Mouse (Mus musculus) liver, postnatal 0 days (tissue): ENCODE results near the gene Tlnrd1. TPM values are rescaled to one million over a fixed set of nuclear protein-coding genes. Genes with fewer than 3 reads are reported as not detected.

Source experiments
- ATAC-seq: fragments of 200-750 bp; cut with Nextera tagmentation; 2 replicates; pipeline ENCODE4 v1.8.0; 2017; ENCODE audit warnings: mild to moderate bottlenecking, moderate library complexity
- DNase-seq: peaks from one replicate; pipeline ENCODE4 v3.0.0-alpha.2; 2016
- H3K27ac ChIP-seq: fragments of 300-500 bp; sonication (generic); 2 replicates; pipeline ENCODE4 v1.5.1; 2014; ENCODE audit warnings: antibody characterized with exemption, moderate library complexity, mild to moderate bottlenecking, low read depth
- H3K27me3 ChIP-seq: fragments of 300-500 bp; sonication (generic); 2 replicates; pipeline ENCODE4 v1.6.1; 2014; ENCODE audit warnings: low read length, control low read depth, mixed read lengths; ENCODE audit not compliant: insufficient read depth
- H3K36me3 ChIP-seq: fragments of 300-500 bp; sonication (generic); replicated peaks from 2 replicates; pipeline ENCODE4 v1.6.1; 2014; ENCODE audit warnings: mild to moderate bottlenecking, control low read depth, low read length, moderate library complexity, mixed read lengths; ENCODE audit not compliant: insufficient read depth
- H3K4me1 ChIP-seq: fragments of 300-500 bp; sonication (generic); 2 replicates; pipeline ENCODE4 v1.6.1; 2014; ENCODE audit warnings: antibody characterized with exemption, mild to moderate bottlenecking, control low read depth; ENCODE audit not compliant: insufficient read depth
- H3K4me2 ChIP-seq: fragments of 300-500 bp; sonication (generic); 2 replicates; pipeline ENCODE4 v1.6.1; 2014; ENCODE audit warnings: low read depth, mild to moderate bottlenecking, low read length, moderate library complexity, mixed read lengths
- H3K4me3 ChIP-seq: fragments of 300-500 bp; sonication (generic); 2 replicates; pipeline ENCODE4 v1.5.1; 2014; ENCODE audit warnings: low read depth, low read length
- H3K9ac ChIP-seq: fragments of 300-500 bp; sonication (generic); replicated peaks from 2 replicates; pipeline ENCODE4 v1.6.1; 2014; ENCODE audit warnings: mild to moderate bottlenecking, moderate library complexity
- H3K9me3 ChIP-seq: fragments of 300-500 bp; sonication (generic); 2 replicates; pipeline ENCODE4 v1.6.1; 2016; ENCODE audit warnings: mild to moderate bottlenecking, control low read depth, low read length, mixed read lengths
- CTCF ChIP-seq: sonication (generic); IDR thresholded peaks from 2 replicates; pipeline ENCODE4 v1.5.1; 2016; ENCODE audit warnings: antibody characterized with exemption, low read depth
- EP300 ChIP-seq: IDR thresholded peaks from 2 replicates; pipeline ENCODE4 v1.6.1; 2016; ENCODE audit warnings: antibody characterized with exemption, low read depth, mild to moderate bottlenecking
- WGBS: fragments of 180-500 bp; shearing (Covaris S2); extraction: QIAGEN DNeasy Blood & Tissue Kit; methylation state at CpG from one replicate; pipeline ENCODE4 v1.1.7; 2014; ENCODE audit not compliant: insufficient replicate concordance; 5-methylcytosine and 5-hydroxymethylcytosine counted together
- polyA plus RNA-seq: library from polyadenylated mRNA; unstranded; fragments of >200 nt; fragmentation: Nextera tagmentation; extraction: Ambion mirVana; gene quantifications from 2 replicates; pipeline ENCODE4 v1.2.1, GENCODE M21; 2015

Tlnrd1 gene
- 6.0 and 7.7 TPM in 2 replicates for polyA plus RNA-seq

DNA sequence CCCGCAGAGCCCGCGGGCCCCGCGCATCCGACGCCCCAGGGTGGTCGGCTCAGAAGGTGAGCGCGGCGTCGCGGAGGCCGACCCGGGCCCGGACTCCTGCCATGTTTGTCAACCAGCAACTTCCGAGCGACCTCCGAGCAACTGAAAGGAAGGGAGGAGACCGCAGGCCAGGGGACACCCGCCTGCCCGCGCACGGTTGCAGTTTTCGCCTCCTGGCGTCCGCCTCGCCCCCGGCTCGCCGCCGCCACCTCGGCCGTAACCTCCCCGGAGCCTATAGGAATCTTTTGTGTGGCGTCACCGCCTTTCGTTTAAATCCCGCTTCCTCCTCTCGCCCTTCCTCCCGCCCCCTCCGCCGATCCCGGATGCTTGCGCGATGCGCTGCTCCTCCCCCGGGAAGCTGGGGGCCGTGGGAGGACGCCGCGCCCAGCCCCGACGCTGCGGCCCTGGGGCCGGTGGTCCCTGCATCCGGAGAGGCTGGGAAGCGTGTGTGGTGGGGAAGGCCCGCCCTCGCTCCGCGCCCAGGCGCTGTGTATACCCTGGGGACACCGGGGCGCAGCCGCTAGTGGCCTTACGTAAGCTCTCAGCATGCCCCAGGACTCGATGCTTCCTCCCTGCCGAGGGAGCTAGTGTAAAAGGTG, at the start of gene Tlnrd1, which contains the start of gene Mesd:
Tlnrd1 (minus strand) TSS at position 285 of the 638 bp plus-strand sequence.
Mesd (plus strand) TSS at position 446 of the 638 bp plus-strand sequence.
- peak within 1 kb of the TSS; percentile 96 for H3K27ac ChIP-seq
- H3K4me2 ChIP-seq, result peak within 1 kb of the TSS; percentile 97
- peaks cover 12% of the 10 kb centered on the region for H3K36me3 ChIP-seq
- TF ChIP-seq CTCF (no peak; the same call in 1 of the 2 replicates), EP300 (no peak)
- no peaks in the 10 kb centered on the region for H3K27me3 ChIP-seq
- H3K9ac ChIP-seq, result peak within 1 kb of the TSS; percentile 96
- peak; percentile 70 for ATAC-seq
- peaks cover 47% of the 10 kb centered on the region for H3K4me1 ChIP-seq
- H3K4me3 ChIP-seq, result peak within 1 kb of the TSS; percentile 92
- DNase-seq, result peak; percentile 91
- 3% methylated on average over 58 of the region's 69 CpGs for WGBS
- no peaks in the 10 kb centered on the region for H3K9me3 ChIP-seq

DNA sequence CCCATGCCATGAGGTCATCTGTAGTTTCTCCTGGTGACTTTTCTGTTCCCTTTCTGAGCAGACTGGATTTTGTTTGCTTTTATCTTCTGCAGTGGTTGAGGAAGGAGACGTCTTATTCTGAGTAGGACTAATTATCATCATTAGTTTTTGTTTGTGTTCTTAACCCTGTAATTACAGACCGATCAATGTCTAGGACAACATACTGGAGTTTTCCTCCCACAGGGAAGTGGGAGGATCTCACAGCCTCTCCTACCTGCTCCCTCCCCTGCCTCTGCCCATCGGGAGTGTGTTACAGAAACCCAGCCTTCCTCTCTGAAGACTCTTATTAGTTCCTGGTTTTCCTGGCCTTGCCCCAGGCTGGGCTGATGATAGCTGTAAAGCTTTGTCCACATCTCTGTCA, 37.5 kb upstream of the Tlnrd1 start:
- H3K4me3 ChIP-seq, result no peak overlapping the region
- DNase-seq (no peak), ATAC-seq (no peak)
- 63% methylated on average over 3 of the region's 3 CpGs for WGBS
- no peaks in the 10 kb centered on the region for H3K9me3 ChIP-seq
- no peaks in the 10 kb centered on the region for H3K4me1 ChIP-seq
- no peak overlapping the region for H3K9ac ChIP-seq
- H3K4me2 ChIP-seq, result no peak overlapping the region
- H3K36me3 ChIP-seq, result no peaks in the 10 kb centered on the region
- no peak overlapping the region for H3K27ac ChIP-seq
- no peak for TF ChIP-seq EP300
- TF ChIP-seq CTCF, result no peak
- H3K27me3 ChIP-seq, result no peaks in the 10 kb centered on the region

DNA sequence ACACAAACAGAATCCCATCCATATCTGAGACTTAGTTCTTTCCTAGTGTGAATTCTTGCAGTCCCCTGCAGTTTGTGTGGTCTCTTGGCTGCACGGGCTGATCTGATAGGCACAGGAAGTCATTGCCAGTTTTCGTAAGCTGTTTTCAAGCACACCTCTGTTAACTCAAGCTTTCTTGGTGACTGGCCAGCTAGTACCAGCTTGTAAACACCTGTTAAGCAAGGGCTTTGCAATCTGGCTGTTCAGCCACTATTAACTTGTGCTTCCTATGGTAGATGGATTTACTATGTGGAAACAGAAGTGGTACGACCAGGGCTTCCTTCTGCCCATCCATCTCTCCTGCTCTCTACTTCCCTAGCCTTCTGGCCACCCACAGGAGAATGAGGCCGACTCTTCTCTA, 36.1 kb upstream of the Tlnrd1 start:
- DNase-seq, result no peak
- TF ChIP-seq CTCF, result no peak
- no peak for TF ChIP-seq EP300
- Histone ChIP-seq H3K9me3 (no peaks in the 10 kb centered on the region), H3K9ac (no peak overlapping the region), H3K27ac (no peak overlapping the region), H3K36me3 (no peaks in the 10 kb centered on the region), H3K4me3 (no peak overlapping the region), H3K4me1 (no peaks in the 10 kb centered on the region), H3K4me2 (no peak overlapping the region), H3K27me3 (no peaks in the 10 kb centered on the region)
- no peak for ATAC-seq
- WGBS, result 59% methylated on average over 4 of the region's 4 CpGs

DNA sequence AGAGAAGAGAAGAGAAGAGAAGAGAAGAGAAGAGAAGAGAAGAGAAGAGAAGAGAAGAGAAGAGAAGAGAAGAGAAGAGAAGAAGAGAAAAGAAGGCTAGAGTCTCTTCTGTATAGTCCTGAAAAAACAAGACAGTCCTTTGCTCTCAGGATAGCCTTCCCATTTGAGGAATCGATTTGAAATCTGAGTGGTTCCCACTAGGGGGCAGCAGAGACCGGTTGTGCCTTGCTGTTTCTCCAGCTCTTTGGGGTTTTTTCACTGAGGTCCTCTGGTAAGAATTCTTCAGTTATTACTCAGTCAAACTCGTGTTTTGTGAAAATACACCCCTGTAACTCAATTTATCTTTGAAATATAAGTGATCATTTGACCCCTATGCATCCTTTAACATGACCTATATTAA, 30.5 kb upstream of the Tlnrd1 start:
- H3K4me1 ChIP-seq, result no peaks in the 10 kb centered on the region
- 0% methylated on average over 3 of the region's 3 CpGs for WGBS
- ATAC-seq (no peak), DNase-seq (peak; percentile 87)
- no peaks in the 10 kb centered on the region for H3K36me3 ChIP-seq
- no peaks in the 10 kb centered on the region for H3K27me3 ChIP-seq
- H3K27ac ChIP-seq, result no peak overlapping the region
- no peak overlapping the region for H3K4me3 ChIP-seq
- no peaks in the 10 kb centered on the region for H3K9me3 ChIP-seq
- TF ChIP-seq CTCF (peak; percentile 94), EP300 (no peak)
- H3K4me2 ChIP-seq, result no peak overlapping the region
- no peak overlapping the region for H3K9ac ChIP-seq

DNA sequence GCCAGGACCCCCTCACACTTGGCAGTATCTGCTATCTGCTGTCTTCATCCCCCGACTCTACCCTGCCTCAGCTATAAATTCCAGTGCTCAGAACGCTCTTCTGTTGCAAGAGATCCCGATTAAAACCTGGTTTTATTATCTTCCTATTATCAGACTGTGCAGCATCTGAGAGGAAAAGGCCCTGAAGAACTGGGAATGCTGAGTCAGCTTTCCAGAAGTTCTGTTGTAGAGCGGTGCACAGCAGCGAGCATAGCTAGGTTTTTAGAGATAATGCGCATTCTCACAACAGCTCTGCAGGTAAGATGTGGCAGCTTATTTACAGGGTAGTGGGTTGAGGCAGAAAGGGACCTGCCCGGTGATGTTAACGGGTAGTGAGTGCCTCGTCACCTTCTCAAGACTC, 29.9 kb upstream of the Tlnrd1 start:
- Histone ChIP-seq H3K9ac (no peak overlapping the region), H3K9me3 (no peaks in the 10 kb centered on the region), H3K27ac (no peak overlapping the region), H3K4me3 (no peak overlapping the region), H3K4me2 (no peak overlapping the region), H3K27me3 (no peaks in the 10 kb centered on the region), H3K4me1 (no peaks in the 10 kb centered on the region), H3K36me3 (no peaks in the 10 kb centered on the region)
- DNase-seq, result no peak
- no peak for ATAC-seq
- TF ChIP-seq EP300, result no peak
- no peak for TF ChIP-seq CTCF
- WGBS, result 70% methylated on average over 9 of the region's 9 CpGs

DNA sequence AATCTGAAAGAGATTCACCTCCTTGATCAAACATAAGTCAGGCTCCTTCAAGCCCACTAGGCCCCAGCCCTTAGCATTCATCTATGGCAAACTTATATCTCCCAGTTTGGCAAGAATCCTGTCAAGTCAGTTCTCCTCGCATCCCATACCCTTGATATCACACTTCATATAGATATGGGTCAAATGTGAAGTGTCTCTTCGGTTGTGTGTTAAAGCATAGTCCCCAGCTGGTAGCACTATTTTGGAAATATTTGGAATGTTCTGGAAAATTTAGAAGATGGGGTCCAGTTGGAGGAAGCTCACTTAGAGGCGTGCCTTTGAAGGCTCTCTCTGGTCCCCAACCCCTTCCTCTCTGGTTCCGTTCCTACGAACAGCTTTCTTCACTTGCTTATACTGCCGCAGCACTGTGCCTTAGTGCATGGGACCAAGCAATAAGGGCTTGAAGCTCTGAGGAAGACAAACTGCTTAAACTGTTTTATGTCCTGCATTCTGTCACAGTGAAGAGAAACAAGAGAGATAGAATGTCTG, 29.4 kb upstream of the Tlnrd1 start:
- Histone ChIP-seq H3K9me3 (no peaks in the 10 kb centered on the region), H3K9ac (no peak overlapping the region), H3K4me2 (no peak overlapping the region), H3K4me1 (no peaks in the 10 kb centered on the region), H3K27me3 (no peaks in the 10 kb centered on the region), H3K4me3 (no peak overlapping the region), H3K36me3 (no peaks in the 10 kb centered on the region), H3K27ac (no peak overlapping the region)
- no peak for DNase-seq
- TF ChIP-seq EP300, result no peak
- TF ChIP-seq CTCF, result no peak
- 84% methylated on average over 6 of the region's 6 CpGs for WGBS
- no peak for ATAC-seq
